Mouse (Mus musculus): ENCODE data around the gene Cyld.
"Not testable (repeated sequence)": the region's sequence is repeated elsewhere in the genome, so short reads cannot be mapped to it uniquely, and the experiment has no call there.

- not testable (repeated sequence) for TF ChIP-seq POLR2A (IDR thresholded peaks at IDR 0.05; ENCODE audit: low read depth, low read length); CTCF (IDR thresholded peaks at IDR 0.05; ENCODE audit: borderline replicate concordance, insufficient read depth, low read length)
Observed at GRCm38 (mm10) chr8:88788335-88788734, 91.5 kb downstream of the Cyld start.

Measured in embryonic fibroblast, embryonic 13.5 days (primary cell).